ENCODE assay signal across 12 mouse cellular contexts in the genomic region with DNA sequence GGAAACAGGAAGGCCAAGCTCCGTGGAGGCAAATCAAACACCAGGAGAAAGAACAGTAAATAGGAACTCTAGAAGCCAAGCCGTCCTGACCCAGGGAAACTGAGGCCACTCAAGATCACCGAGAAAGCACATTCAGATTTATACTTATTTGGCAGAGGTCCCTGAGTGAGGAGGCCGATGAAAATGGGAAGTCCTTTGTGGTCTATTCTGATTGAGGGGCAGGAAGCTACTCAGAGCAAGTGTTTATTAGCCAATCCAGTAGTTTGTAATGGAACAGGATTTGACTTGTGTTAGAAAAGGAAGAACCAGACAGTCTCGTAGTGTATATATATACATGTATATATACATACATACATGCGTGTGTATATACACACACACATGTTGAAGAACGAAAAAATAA. TPM values are rescaled to one million over a fixed set of nuclear protein-coding genes. Genes with fewer than 3 reads are reported as not detected.
DNase-seq lines count a peak whose midpoint lies in the region; ATAC-seq lines count a peak whose summit lies in the region.
"Had no signal": no experiment of that assay in that cellular context is flagged by ENCODE, and none has a peak within 500 bp of the region (broad histone marks: within the 10 kb centered on the region; RNA-seq: fewer than 3 reads in every experiment).

No protein-coding gene starts in this region.

- H3K36me3 ChIP-seq in heart, embryonic 16.5 days (ENCODE audit: control insufficient read depth, insufficient read depth): peaks cover 8% of the 10 kb centered on the region
- H3K36me3 ChIP-seq in neural tube, embryonic 13.5 days: peaks cover 34% of the 10 kb centered on the region
- peaks cover 15% of the 10 kb centered on the region for H3K36me3 ChIP-seq in splenic B cell, adult 2 months (ENCODE audit: control insufficient read depth, insufficient read depth, low read length, poor library complexity, severe bottlenecking)

- H3K27ac ChIP-seq in heart, embryonic 16.5 days (ENCODE audit: low read length): peak overlapping the region; percentile 8; the same call in 1 of the 2 replicates
- 0 out of 2 replicates have a peak overlapping the region, but pooled peaks have one; percentile 64 for H3K27ac ChIP-seq in neural tube, embryonic 13.5 days (replicated peaks)
- H3K27ac ChIP-seq: heart, embryonic 10.5 days; midbrain, embryonic 10.5 days had no signal

- H3K27me3 ChIP-seq in heart, embryonic 16.5 days (ENCODE audit: control insufficient read depth, insufficient read depth, low read length): no peaks in the 10 kb centered on the region
- H3K27me3 ChIP-seq in neural tube, embryonic 13.5 days: no peaks in the 10 kb centered on the region
- no peaks in the 10 kb centered on the region for H3K27me3 ChIP-seq in splenic B cell, adult 2 months (ENCODE audit: control insufficient read depth, insufficient read depth, low read length, poor library complexity, severe bottlenecking)

- no peaks in the 10 kb centered on the region for H3K9me3 ChIP-seq in heart, embryonic 16.5 days (replicated peaks; ENCODE audit: control insufficient read depth, low read length)
- no peaks in the 10 kb centered on the region for H3K9me3 ChIP-seq in neural tube, embryonic 13.5 days
- H3K9me3 ChIP-seq: heart, embryonic 10.5 days; midbrain, embryonic 10.5 days had no signal

- intact Hi-C loops in heart, postnatal 14 days (cut with DNase I): no loop called here

- 69% methylated on average over 7 of the region's 7 CpGs for WGBS in heart, embryonic 16.5 days
- 88% methylated on average over 7 of the region's 7 CpGs for WGBS in neural tube, embryonic 13.5 days

- DNase-seq in heart, postnatal 14 days: no peak
- no peak for DNase-seq in neural tube, embryonic 10.5 days (ENCODE audit: extremely low spot score, low spot score)
- DNase-seq in splenic B cell, adult 2 months (ENCODE audit: low read depth, low spot score): peak; percentile 50
- DNase-seq: cerebellum, postnatal 36 days; kidney, adult 11 months had no signal

- peaks cover 34% of the 10 kb centered on the region for H3K4me1 ChIP-seq in heart, embryonic 16.5 days (ENCODE audit: control insufficient read depth, insufficient read depth, low read length)
- peaks cover 41% of the 10 kb centered on the region for H3K4me1 ChIP-seq in neural tube, embryonic 13.5 days (replicated peaks)

- no peak overlapping the region for H3K9ac ChIP-seq in heart, embryonic 16.5 days (ENCODE audit: low read length)
- no peak overlapping the region for H3K9ac ChIP-seq in neural tube, embryonic 13.5 days

- H3K4me2 ChIP-seq in heart, embryonic 16.5 days (ENCODE audit: low read depth, low read length): no peak overlapping the region
- H3K4me2 ChIP-seq in neural tube, embryonic 13.5 days: no peak overlapping the region
- H3K4me2 ChIP-seq: liver, embryonic 11.5 days had no signal

- no peak for ATAC-seq in heart, embryonic 16.5 days (replicated peaks; ENCODE audit: extremely low read depth, insufficient read depth, low FRiP score)
- ATAC-seq in neural tube, embryonic 13.5 days (ENCODE audit: low read depth): no peak
- ATAC-seq in hematopoietic stem cell, adult 5-6 weeks (replicated peaks in 1 of 2; ENCODE audit: insufficient read depth in 1 of 2, low FRiP score in 2 of 2, low TSS enrichment in 1 of 2, low read depth in 1 of 2, poor library complexity in 2 of 2, severe bottlenecking in 2 of 2): peak; percentile 72 to 82
- ATAC-seq in cerebellum, adult (ENCODE audit: insufficient number of reproducible peaks, low FRiP score, low TSS enrichment): no peak

- H3K4me3 ChIP-seq in heart, embryonic 16.5 days (ENCODE audit: low read length): no peak overlapping the region
- no peak overlapping the region for H3K4me3 ChIP-seq in neural tube, embryonic 13.5 days
- H3K4me3 ChIP-seq: heart, embryonic 10.5 days; midbrain, embryonic 10.5 days had no signal

RNA-seq across cellular contexts. Expression of gene Slc38a1, which starts 48.8 kb away (rescaled TPM):
- polyA plus RNA-seq in heart, embryonic 16.5 days (2015; fragmentation: Nextera tagmentation; extraction: Ambion mirVana): 70.7 and 71.2 TPM in 2 replicates
- total RNA-seq in heart, postnatal 14 days (2021): 10 to 100 TPM; 33.6 to 35.4 TPM
- 140 and 158 TPM in 2 replicates for polyA plus RNA-seq in neural tube, embryonic 13.5 days (2015; fragmentation: Nextera tagmentation; extraction: Ambion mirVana)
- 87.5 and 108 TPM in 2 replicates for total RNA-seq in hematopoietic stem cell, adult 5-6 weeks (2017)

Comparison
In these comparisons a context has a peak if more than half of its experiments do, and no peak if none do; other contexts are left out.
1. ATAC-seq: peak in hematopoietic stem cell, adult 5-6 weeks (2 of 2); none in heart, embryonic 16.5 days (single experiment), neural tube, embryonic 13.5 days (single experiment) and cerebellum, adult (single experiment).